Mouse (Mus musculus) heart, adult 2 months (tissue): ENCODE measurements around the gene Coro1a.

Experiments used
- CTCF ChIP-seq: fragments of 200-600 bp; IDR thresholded peaks from 2 replicates; pipeline ENCODE4 v1.8.1; 2022; ENCODE audit warnings: antibody characterized with exemption, mild to moderate bottlenecking, moderate library complexity
- EP300 ChIP-seq: fragments of 200-500 bp; IDR thresholded peaks from 2 replicates; pipeline ENCODE4 v1.6.1; 2011; ENCODE audit warnings: low read depth, low read length, control low read depth; ENCODE audit not compliant: insufficient read depth
- POLR2A ChIP-seq: fragments of 200-500 bp; IDR thresholded peaks from 2 replicates; pipeline ENCODE4 v1.6.1; 2011; ENCODE audit warnings: mild to moderate bottlenecking, low read depth, low read length, control low read depth; ENCODE audit not compliant: insufficient read depth

DNA sequence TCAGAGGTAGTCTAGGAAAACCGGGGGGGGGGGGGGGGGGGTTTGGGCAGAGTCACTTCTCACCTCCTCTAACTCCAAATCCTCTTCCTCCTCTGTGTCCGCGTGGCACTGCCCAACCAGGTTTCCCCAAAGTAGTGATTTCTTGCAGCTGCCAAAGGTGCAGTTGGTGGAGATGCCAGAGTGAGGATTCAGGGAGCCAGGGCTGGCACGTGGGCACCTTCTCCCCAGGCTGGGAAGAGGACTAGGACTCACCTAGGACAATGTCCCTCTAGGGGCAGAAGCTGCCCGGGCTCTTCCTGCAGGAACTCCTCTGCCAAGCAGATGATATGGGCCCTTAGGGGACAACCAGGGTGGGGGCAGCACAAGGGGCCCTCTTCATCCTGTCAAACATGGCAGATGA, 15.9 kb downstream of the Coro1a start:
- TF ChIP-seq CTCF (no peak), EP300 (no peak), POLR2A (no peak)
